Mouse (Mus musculus): ENCODE data around the gene Hcls1. TPM values are rescaled to one million over a fixed set of nuclear protein-coding genes. Genes with fewer than 3 reads are reported as not detected.
A peak's percentile ranks its signal among the peaks of the same experiment; 100 is the strongest.

The Hcls1 gene
- 1 to 10 TPM; 4.9 to 9.0 (median 7.1) TPM for total RNA-seq (2022)

GRCm38 (mm10) chr16:36934841-36935620 lies at the start of gene Hcls1:
Gene Hcls1, plus strand, starts transcription at chr16:36934983.
- peak; percentile 54 for DNase-seq (ENCODE audit: low spot score)

- no peak for DNase-seq (ENCODE audit: low spot score)
Measured at GRCm38 (mm10) chr16:36885912-36886311, 48.9 kb upstream of the Hcls1 start.

GRCm38 (mm10) chr16:36887546-36887945 lies 47.2 kb upstream of the Hcls1 start:
- DNase-seq (ENCODE audit: low spot score): no peak

- DNase-seq (ENCODE audit: low spot score): no peak
Measured at GRCm38 (mm10) chr16:36890559-36890958, 44.2 kb upstream of the Hcls1 start.

GRCm38 (mm10) chr16:36891415-36891814 lies 43.4 kb upstream of the Hcls1 start:
- no peak for DNase-seq (ENCODE audit: low spot score)

GRCm38 (mm10) chr16:36893317-36893716 lies 41.5 kb upstream of the Hcls1 start:
- DNase-seq (ENCODE audit: low spot score): no peak

- no peak for DNase-seq (ENCODE audit: low spot score)
Measured at GRCm38 (mm10) chr16:36896712-36897111, 38.1 kb upstream of the Hcls1 start.

GRCm38 (mm10) chr16:36903156-36903555 lies 31.6 kb upstream of the Hcls1 start:
- no peak for DNase-seq (ENCODE audit: low spot score)

- no peak for DNase-seq (ENCODE audit: low spot score)
Measured at GRCm38 (mm10) chr16:36911909-36912308, 22.9 kb upstream of the Hcls1 start.

- no peak for DNase-seq (ENCODE audit: low spot score)
Measured at GRCm38 (mm10) chr16:36912311-36912710, 22.5 kb upstream of the Hcls1 start.

GRCm38 (mm10) chr16:36914195-36914594 lies 20.6 kb upstream of the Hcls1 start:
- no peak for DNase-seq (ENCODE audit: low spot score)

GRCm38 (mm10) chr16:36918505-36918904 lies 16.3 kb upstream of the Hcls1 start:
- no peak for DNase-seq (ENCODE audit: low spot score)

- DNase-seq (ENCODE audit: low spot score): no peak
Measured at GRCm38 (mm10) chr16:36920410-36920809, 14.4 kb upstream of the Hcls1 start.

GRCm38 (mm10) chr16:36921067-36921613 lies 13.6 kb upstream of the Hcls1 start:
- no peak for DNase-seq (ENCODE audit: low spot score)

- no peak for DNase-seq (ENCODE audit: low spot score)
Measured at GRCm38 (mm10) chr16:36921980-36922379, 12.8 kb upstream of the Hcls1 start.

- DNase-seq (ENCODE audit: low spot score): no peak
Measured at GRCm38 (mm10) chr16:36924312-36924711, 10.5 kb upstream of the Hcls1 start.

- no peak for DNase-seq (ENCODE audit: low spot score)
Measured at GRCm38 (mm10) chr16:36925351-36925750, 9.4 kb upstream of the Hcls1 start.

- DNase-seq (ENCODE audit: low spot score): no peak
Measured at GRCm38 (mm10) chr16:36925797-36926196, 9.0 kb upstream of the Hcls1 start.

GRCm38 (mm10) chr16:36926514-36927447 lies 8.0 kb upstream of the Hcls1 start:
- DNase-seq (ENCODE audit: low spot score): no peak

- DNase-seq (ENCODE audit: low spot score): no peak
Measured at GRCm38 (mm10) chr16:36927495-36928105, 7.2 kb upstream of the Hcls1 start.

GRCm38 (mm10) chr16:36928106-36928500 lies 6.7 kb upstream of the Hcls1 start:
- no peak for DNase-seq (ENCODE audit: low spot score)

- DNase-seq (ENCODE audit: low spot score): no peak
Measured at GRCm38 (mm10) chr16:36929216-36929615, 5.6 kb upstream of the Hcls1 start.
